Mouse (Mus musculus) urinary bladder, postnatal 36 days (tissue): ENCODE measurements around the gene Fstl1.

Source experiments
- DNase-seq, 2 experiments: peaks; one replicate each; pipeline ENCODE4 v3.0.0; 2022; ENCODE audit warnings: low spot score in 2 of 2, mixed read lengths in 1 of 2

Fstl1 gene

DNA sequence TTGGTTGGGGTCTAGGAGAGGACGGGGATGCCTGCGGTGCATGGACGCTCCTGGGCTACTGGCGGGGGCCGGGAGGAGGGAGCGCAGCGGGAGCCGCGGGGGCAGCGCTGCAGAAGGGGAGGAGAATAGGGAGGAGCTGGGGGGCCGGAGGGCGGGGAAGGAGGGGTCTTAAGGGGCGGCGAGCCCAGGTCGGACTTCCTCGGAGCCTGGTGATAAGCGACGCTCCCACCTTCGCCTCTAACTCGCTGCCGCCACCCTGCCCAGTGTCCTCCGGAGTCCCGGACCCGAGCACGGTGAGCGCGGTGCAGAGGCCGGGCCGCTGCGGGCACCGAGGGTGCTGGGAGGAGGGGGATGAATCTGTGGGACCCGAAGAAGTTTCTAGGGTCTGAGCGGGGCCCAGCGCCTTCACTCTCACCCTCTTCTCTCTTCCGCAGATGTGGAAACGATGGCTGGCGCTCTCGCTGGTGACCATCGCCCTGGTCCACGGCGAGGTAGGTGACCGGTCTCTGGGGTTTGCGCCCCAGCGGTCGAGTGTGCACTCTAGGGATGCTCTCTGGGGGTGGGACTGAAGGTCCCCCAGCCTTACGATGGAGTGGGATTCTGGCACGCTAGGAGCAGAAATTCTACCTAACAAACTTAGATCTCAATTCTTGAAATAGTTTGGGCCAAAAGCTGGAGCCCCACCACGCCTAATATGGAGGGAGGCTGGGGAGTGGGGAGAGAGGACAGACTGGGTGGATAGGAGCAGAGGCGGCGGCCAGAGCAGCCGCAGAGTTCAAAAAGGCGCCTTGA lies at the start of gene Fstl1:
Gene Fstl1, plus strand, starts transcription at position 14 of the 792 bp plus-strand sequence.
- DNase-seq = peak in 1 of 2 experiments; percentile 36

GRCm38 (mm10) chr16:37728674-37729073 lies 48.0 kb upstream of the Fstl1 start:
- peak in 1 of 2 experiments; percentile 53 for DNase-seq

DNA sequence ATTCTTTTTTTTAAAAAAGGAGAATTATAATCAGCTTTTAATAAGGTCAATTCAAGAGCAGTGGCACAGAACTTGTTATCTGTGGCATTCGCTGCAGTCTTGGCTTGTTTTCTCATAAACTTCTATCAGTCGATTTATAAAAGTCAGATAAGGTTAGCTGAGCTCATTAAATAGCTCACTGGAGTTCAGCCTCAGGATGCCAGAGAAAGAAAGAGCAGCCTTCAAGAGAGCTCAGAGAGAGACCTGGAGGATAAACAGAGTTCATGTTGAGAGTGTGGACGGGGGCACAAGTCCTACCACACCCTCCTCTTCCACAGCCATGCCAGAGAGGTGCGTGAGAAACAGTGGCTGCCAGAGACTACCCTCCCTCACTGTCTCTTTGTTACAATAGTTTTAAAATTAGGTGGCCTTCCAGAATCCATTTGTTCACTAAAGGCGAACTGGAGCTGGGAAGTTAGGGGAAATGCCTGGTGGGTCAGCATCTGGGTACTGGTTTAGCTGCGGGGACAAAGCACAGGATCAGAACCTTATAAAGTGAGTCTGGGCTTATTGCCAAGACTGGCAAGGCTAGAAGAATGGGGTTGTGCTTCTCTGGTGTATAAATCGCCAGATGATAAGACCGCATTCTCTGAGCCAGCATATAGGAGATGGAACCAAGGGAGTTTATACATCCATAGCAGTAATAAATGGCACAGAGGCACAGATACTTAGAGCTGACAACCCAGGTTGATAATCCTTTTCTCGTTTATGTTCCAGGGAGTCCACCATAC lies 47.1 kb upstream of the Fstl1 start:
- no peak for DNase-seq

DNA sequence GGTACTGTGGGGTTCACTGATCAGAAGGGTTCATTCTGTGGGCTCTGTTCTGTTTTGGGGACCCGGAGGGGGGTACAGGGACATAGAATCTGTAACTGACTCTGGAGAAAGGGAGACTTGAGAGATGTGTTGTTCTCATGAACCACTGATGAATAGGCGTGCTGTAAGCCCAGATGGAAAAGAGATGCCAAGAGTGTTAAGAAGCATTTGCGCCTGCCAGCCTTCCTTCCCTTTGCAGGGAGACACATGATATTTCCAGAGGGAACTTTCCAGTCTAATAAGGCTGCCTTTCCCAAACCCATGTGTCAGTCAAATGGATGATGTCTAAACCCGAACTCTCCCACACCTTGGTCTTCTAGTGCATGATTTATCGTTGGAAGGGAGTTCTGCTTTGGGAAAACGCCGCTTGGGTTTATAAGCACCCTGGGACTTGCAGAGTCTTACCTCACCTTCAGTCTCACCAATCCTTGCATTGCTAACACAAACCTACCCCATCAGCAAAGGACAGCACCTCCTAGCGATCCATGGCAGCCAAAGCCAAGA lies 46.3 kb upstream of the Fstl1 start:
- no peak for DNase-seq

- no peak for DNase-seq
Measured at GRCm38 (mm10) chr16:37731431-37731830, 45.2 kb upstream of the Fstl1 start.

DNA sequence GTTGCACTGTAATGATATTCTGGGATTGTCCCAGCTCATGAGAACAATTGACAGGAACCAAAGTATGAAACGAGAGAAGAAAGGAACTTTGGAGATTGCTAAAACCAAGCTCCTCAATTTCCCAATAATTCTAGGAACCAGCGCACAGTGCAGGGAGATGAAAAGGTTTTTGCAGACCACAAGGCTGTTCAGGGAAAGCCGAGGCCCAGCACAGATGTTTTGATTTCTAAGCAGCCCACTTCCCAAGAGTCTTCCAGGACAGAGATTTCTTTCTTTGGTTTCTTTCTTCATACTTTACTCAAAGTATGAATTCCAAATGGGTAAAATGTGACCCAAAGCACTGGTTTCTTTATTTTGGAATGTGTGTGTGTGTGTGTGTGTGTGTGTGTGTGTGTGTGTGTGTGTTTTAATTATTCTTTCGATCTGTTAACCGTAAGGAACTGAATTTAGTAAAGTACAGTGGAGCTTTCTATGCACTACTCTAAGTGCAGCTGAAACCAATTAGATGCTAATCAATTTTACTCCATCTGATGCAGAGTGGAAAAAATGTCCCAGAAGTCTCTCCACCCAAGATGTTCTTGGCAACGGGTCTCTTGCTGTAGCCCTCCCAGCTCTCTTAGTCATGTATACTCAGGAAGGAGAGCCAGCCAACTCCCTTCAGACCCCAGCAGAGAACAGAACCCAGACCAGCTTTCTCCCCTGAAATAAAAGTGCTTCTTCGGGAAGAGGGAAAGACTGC lies 44.5 kb upstream of the Fstl1 start:
- DNase-seq = peak in 1 of 2 experiments; percentile 19

- no peak for DNase-seq
Measured at GRCm38 (mm10) chr16:37740076-37740475, 36.6 kb upstream of the Fstl1 start.

DNA sequence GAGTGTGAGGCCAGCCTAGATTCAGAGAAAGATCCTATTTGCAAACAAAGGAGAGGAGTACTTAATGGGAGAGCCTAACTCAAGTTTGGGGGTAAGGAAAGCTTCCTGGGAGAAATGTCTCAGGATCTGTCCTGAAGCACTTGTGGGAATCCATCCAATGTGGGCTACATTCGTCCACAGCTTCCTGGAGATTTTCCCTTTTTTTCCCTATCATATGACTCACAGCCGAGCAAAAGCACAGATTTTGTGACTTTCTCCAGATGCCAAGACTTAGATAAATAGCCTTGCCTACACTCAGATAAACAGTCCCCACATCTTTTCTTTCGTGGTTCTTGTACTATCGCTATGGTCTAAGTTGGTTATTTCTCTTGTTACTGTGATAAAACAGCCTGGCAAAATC lies 34.4 kb upstream of the Fstl1 start:
- DNase-seq = no peak

DNA sequence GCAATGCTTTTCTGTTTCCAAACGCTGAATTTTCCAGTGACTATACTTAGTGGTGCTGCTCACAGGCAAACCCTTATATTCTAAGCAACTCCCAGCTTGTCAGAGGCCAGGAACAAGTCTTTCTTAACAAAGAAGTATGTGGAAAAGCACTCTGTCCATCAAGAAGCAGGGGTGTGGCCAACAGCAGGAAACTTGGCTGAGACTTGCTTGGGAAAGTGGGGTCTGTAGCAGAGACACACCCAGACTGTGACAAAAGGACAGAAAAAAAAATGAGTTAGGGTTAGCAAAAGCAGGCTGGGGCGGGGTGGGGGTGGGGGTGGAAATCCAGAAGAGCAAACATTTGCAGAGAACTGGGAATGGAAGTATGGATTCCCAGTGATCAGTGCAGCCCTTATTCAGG lies 23.8 kb upstream of the Fstl1 start:
- no peak for DNase-seq

- no peak for DNase-seq
Measured at GRCm38 (mm10) chr16:37753809-37754208, 22.9 kb upstream of the Fstl1 start.

DNA sequence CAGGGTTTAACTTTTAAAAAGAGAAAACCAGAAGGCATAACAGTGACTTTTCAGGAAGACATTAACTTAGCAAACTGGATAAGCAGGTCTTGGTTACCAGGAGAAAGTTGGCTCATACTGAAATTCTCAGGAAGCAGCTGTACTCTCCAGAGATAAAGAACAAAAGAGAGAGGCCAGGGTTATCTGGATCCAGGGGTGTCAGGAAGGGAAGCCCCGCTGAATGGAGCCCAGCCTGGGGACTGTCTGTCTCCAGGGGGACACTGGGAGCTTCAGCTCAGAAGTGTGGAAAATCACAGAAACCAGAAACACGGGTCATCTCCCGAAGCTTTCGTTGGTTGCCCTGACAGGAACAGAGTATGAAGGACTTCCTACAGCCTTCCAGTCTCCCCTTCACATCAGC lies 22.2 kb upstream of the Fstl1 start:
- DNase-seq = no peak

GRCm38 (mm10) chr16:37757223-37757622 lies 19.4 kb upstream of the Fstl1 start:
- DNase-seq = no peak

- DNase-seq = no peak
Measured at GRCm38 (mm10) chr16:37763797-37764196, 12.9 kb upstream of the Fstl1 start.

GRCm38 (mm10) chr16:37776166-37776859 lies 360 bp upstream of the Fstl1 start:
- DNase-seq = no peak

DNA sequence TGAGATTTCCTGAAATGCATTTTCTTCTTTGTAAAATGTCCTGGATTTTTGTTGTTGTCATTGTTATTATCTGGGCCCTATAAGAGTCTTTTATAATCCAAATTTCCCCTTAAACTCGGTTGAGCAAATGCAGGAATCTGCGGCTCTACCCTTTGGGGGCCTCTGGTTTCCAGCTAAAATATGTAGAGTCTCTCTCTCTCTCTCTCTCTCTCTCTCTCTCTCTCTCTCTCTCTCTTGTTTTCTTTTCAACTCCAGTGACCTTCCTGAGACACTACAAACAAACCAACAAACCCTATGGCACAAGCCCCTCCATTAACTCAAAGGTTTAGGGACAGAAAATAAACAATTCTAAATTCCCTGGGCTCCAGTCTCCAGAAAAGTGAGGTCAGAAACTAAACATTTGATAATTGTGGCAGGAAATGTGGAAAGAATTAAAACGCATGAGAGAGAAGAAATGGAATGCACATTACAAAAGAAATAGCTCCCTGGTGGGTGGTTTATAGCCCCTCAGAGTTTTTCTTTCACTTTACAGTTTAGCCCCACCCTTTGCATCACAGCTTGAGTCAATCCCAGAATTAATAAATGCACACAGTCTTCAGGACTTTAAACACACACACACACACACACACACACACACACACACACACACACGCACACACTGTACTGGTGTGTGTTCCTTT lies 1.3 kb downstream of the Fstl1 start:
- no peak for DNase-seq

DNA sequence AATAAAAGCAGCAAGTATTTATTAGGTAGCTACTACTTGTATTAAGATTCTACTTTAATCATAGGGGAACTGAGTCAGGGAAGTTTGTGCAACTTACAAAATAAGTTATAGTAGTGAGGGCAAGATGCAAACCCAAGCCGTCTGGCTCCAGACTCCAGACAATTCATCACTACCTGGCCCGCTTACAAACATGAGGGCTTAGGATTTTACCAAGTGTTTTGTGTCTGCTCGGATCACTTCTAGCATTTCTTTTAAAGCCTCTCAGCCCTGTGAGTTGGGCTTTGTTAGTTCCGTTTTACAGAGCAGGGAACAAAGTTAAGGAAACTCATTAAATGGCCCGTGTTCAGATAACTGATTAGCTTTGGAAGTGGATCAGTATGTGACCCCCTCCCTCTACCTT lies 1.9 kb downstream of the Fstl1 start:
- no peak for DNase-seq

- DNase-seq = no peak
Measured at GRCm38 (mm10) chr16:37779651-37780280, 3.1 kb downstream of the Fstl1 start.

DNA sequence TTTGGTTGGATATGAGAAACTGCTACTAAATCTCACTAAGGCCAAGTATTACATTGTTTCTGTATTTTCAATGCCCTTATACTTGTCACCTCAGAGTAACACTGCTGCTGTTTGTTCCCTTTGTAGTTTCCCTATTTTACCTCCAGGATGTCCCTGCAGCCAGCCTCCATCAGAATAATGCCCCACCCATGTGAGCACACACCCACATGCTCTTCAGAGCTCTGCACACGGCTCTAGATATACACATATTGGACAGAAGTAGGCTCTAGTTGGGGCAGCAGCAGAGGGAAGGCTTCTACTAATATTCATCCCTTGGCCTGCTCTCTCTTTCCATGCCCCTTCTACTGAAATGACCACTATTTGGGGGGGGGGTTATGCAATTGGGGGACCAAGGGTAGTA lies 3.7 kb downstream of the Fstl1 start:
- DNase-seq = no peak

DNA sequence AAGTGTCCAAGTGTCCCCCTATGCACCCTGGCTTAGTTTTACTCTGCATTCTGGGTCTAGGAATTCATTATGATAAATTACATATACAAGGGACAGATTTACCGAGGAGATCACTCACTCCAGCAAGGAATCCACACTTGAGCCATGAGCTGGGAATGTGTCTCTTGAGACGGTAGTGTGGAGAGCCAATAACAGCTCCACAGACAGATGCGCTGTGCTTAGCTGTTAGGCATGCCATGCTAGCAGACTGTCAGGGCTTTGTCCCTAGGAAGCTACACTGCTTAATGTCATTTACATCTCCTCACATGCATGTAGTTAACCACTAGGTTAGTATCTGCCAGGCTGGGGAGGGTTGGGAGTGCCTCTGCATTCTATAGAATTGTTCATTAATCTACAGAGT lies 4.2 kb downstream of the Fstl1 start:
- DNase-seq = no peak

GRCm38 (mm10) chr16:37784526-37784925 lies 7.9 kb downstream of the Fstl1 start:
- no peak for DNase-seq
